Mouse (Mus musculus): ENCODE measurements around the gene Fxyd7. TPM values are rescaled to one million over a fixed set of nuclear protein-coding genes. Genes with fewer than 3 reads are reported as not detected.

Gene Fxyd7
- total and polyA plus RNA-seq, 2 experiments from 2014 or later = 0.72 TPM; not detected in 1

DNA sequence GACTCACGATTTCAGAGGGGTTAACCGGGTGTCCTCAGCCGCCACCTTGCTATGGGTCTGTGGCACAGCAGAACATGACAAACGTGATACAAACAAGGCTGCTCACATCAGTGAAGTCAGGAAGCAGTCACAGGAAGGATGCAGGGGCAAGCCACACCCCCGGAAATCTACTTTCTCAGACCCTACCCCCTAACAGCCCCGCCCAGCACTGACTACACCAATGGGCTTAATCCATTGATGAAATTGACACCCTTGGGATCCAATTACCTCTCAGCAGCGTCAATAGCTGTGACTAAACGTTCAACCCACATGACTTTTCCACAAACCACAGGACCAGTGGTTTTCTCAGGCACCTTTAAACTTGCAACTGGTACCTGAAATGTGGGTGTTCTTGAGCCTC is 22.7 kb downstream of the Fxyd7 start:
- ATAC-seq (ENCODE audit: insufficient read depth, low read depth) (no peak), DNase-seq (ENCODE audit: low spot score) (no peak)
- Histone ChIP-seq H3K27me3 (ENCODE audit: control insufficient read depth, insufficient read depth, low read length) (no peaks in the 10 kb centered on the region), H3K4me3 (ENCODE audit: low read depth, low read length) (no peak overlapping the region), H3K4me2 (ENCODE audit: low read depth, low read length) (no peak overlapping the region), H3K9ac (replicated peaks; ENCODE audit: low read depth, low read length) (no peak overlapping the region), H3K36me3 (replicated peaks; ENCODE audit: control insufficient read depth, insufficient read depth, low read length) (no peaks in the 10 kb centered on the region), H3K9me3 (replicated peaks; ENCODE audit: control insufficient read depth, low read length) (no peaks in the 10 kb centered on the region), H3K4me1 (ENCODE audit: control insufficient read depth, insufficient read depth) (no peaks in the 10 kb centered on the region), H3K27ac (ENCODE audit: low read depth) (no peak overlapping the region)
- WGBS = 65% methylated on average over 8 of the region's 8 CpGs
- TF ChIP-seq EP300 (IDR thresholded peaks at IDR 0.05; ENCODE audit: low read depth) (no peak), CTCF (IDR thresholded peaks at IDR 0.05; ENCODE audit: low read depth) (no peak)

DNA sequence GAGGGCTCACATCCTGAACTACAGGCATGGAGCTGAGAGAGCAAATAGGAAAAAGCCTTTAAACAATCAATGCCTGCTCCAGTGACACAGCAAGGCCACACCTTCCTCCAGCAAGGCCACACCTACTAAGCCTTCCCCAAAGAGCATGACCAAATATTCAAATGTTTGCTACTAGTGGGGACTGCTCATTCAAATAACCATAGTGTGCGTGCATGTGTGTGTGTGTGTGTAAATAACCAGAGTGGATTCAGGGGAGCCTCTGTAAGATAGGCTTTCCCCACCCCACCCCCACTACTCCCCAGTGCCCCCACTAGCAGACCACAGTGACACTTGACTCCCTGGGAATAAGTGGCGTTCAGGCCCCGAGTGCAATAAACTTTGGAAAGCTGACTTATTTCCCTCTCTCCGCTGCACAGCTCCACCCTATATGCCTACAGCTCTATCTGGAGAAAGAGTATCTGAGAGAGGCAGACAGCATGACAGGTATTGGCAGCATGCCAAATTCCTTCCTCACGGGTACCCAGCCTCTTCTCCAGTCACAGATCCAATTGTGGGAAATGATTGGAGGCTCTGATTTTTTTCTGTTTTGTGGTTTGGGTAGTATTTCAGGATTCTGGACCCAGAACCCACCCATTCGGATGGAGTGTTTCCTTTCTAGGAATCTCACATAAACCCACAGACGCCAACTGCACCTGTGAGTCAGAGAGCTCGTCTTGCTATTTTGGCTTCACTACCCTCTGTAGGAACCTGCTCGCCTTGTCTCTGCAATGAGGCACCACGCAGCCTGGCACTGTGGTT is 34.0 kb downstream of the Fxyd7 start:
- Histone ChIP-seq H3K9ac (replicated peaks; ENCODE audit: low read depth, low read length) (no peak overlapping the region), H3K27me3 (ENCODE audit: control insufficient read depth, insufficient read depth, low read length) (no peaks in the 10 kb centered on the region), H3K27ac (ENCODE audit: low read depth) (no peak overlapping the region), H3K36me3 (replicated peaks; ENCODE audit: control insufficient read depth, insufficient read depth, low read length) (no peaks in the 10 kb centered on the region), H3K9me3 (replicated peaks; ENCODE audit: control insufficient read depth, low read length) (no peaks in the 10 kb centered on the region), H3K4me2 (ENCODE audit: low read depth, low read length) (peak overlapping the region; percentile 8; the same call in 1 of the 2 replicates), H3K4me1 (ENCODE audit: control insufficient read depth, insufficient read depth) (peaks cover 12% of the 10 kb centered on the region; the same call in 1 of the 2 replicates), H3K4me3 (ENCODE audit: low read depth, low read length) (no peak overlapping the region)
- ATAC-seq (ENCODE audit: insufficient read depth, low read depth) (0 out of 2 replicates have a peak, but pooled peaks have one; percentile 51), DNase-seq (ENCODE audit: low spot score) (peak; percentile 56)
- 20% methylated on average over 10 of the region's 10 CpGs for WGBS
- no peak for TF ChIP-seq EP300 (IDR thresholded peaks at IDR 0.05; ENCODE audit: low read depth)

DNA sequence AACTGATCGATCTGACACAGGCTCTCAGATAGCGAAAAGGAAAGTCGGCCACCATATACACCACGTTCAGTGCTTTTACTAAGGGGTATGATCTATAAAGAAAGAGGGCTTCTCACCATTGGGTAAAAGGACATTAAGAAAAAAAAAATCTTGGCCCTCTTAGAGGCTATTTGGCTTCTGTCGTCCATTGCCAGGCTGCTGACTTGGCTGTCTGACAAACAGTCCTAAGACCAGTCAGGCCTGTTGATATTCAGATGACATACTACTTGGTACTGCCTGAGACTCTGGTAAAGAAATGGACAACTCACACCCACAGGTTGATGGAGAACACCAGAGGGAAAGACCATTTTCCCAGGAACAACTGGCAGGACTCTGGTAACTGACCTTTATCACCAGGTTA is 38.3 kb downstream of the Fxyd7 start:
- ATAC-seq (ENCODE audit: insufficient read depth, low read depth) = no peak
- Histone ChIP-seq H3K4me2 (ENCODE audit: low read depth, low read length) (no peak overlapping the region), H3K27ac (ENCODE audit: low read depth) (no peak overlapping the region), H3K27me3 (ENCODE audit: control insufficient read depth, insufficient read depth, low read length) (no peaks in the 10 kb centered on the region), H3K9ac (replicated peaks; ENCODE audit: low read depth, low read length) (no peak overlapping the region), H3K36me3 (replicated peaks; ENCODE audit: control insufficient read depth, insufficient read depth, low read length) (no peaks in the 10 kb centered on the region), H3K4me1 (ENCODE audit: control insufficient read depth, insufficient read depth) (peaks cover 12% of the 10 kb centered on the region; the same call in 1 of the 2 replicates), H3K9me3 (replicated peaks; ENCODE audit: control insufficient read depth, low read length) (no peaks in the 10 kb centered on the region), H3K4me3 (ENCODE audit: low read depth, low read length) (no peak overlapping the region)
- TF ChIP-seq EP300 (IDR thresholded peaks at IDR 0.05; ENCODE audit: low read depth) = no peak
- WGBS = 73% methylated on average over 5 of the region's 5 CpGs
- DNase-seq (ENCODE audit: low spot score) = no peak

DNA sequence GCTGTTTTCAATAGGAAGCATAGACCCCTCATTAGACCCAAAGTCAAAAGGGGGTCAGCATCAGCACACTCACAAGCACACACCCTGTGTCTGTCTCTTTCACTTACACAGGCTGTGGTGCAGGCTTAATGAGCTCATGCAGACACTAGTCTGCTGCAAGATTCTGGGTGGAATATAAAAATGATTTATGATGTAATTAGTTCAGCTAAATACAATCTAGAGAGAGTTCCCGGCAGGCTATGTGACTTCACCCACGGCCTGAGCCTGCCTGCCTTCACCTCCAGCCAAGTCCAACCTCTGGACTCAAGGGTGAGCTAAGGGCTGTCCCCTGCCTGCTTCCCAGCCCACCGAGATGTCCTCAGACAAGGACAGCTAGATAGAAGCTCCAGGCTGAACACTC is 42.4 kb downstream of the Fxyd7 start:
- Histone ChIP-seq H3K27me3 (ENCODE audit: control insufficient read depth, insufficient read depth, low read length) (no peaks in the 10 kb centered on the region), H3K9me3 (replicated peaks; ENCODE audit: control insufficient read depth, low read length) (no peaks in the 10 kb centered on the region), H3K4me3 (ENCODE audit: low read depth, low read length) (no peak overlapping the region), H3K9ac (replicated peaks; ENCODE audit: low read depth, low read length) (no peak overlapping the region), H3K27ac (ENCODE audit: low read depth) (no peak overlapping the region), H3K4me1 (ENCODE audit: control insufficient read depth, insufficient read depth) (no peaks in the 10 kb centered on the region), H3K36me3 (replicated peaks; ENCODE audit: control insufficient read depth, insufficient read depth, low read length) (no peaks in the 10 kb centered on the region), H3K4me2 (ENCODE audit: low read depth, low read length) (no peak overlapping the region)
- WGBS = 43% methylated on average over 3 of the region's 3 CpGs
- no peak for ATAC-seq (ENCODE audit: insufficient read depth, low read depth)
- no peak for DNase-seq (ENCODE audit: low spot score)
- no peak for TF ChIP-seq EP300 (IDR thresholded peaks at IDR 0.05; ENCODE audit: low read depth)
- TF ChIP-seq CTCF (IDR thresholded peaks at IDR 0.05; ENCODE audit: low read depth) = no peak

DNA sequence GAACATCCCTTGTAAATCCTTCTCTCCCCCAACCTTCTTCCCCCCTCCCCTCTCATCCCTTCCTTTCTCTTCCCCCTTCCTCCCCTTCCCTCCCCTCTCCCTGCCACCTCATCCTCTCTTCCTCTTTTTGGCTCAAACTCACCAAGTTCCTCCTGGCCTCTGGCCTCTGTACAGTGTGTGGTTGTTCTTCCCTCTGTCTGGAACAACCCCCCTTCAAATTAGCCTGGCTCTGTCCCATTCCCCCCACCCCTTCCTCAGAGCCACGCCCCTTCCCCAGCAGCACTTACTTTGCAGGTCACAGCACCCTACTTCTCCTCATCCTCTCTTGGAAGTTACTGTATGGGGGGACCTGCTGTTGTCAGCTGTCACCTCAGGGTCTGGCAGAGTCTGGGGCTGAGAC is 43.1 kb downstream of the Fxyd7 start:
- DNase-seq (ENCODE audit: low spot score) (no peak), ATAC-seq (ENCODE audit: insufficient read depth, low read depth) (no peak; the same call in 1 of the 2 replicates)
- no peak overlapping the region for H3K4me3 ChIP-seq (ENCODE audit: low read depth, low read length)
- no peak overlapping the region for H3K27ac ChIP-seq (ENCODE audit: low read depth)
- H3K9ac ChIP-seq (replicated peaks; ENCODE audit: low read depth, low read length) = no peak overlapping the region
- H3K27me3 ChIP-seq (ENCODE audit: control insufficient read depth, insufficient read depth, low read length) = no peaks in the 10 kb centered on the region
- H3K36me3 ChIP-seq (replicated peaks; ENCODE audit: control insufficient read depth, insufficient read depth, low read length) = no peaks in the 10 kb centered on the region
- no peak overlapping the region for H3K4me2 ChIP-seq (ENCODE audit: low read depth, low read length)
- TF ChIP-seq CTCF (IDR thresholded peaks at IDR 0.05; ENCODE audit: low read depth) (no peak), EP300 (IDR thresholded peaks at IDR 0.05; ENCODE audit: low read depth) (no peak)
- 58% methylated on average over 1 of the region's 1 CpGs for WGBS
- no peaks in the 10 kb centered on the region for H3K4me1 ChIP-seq (ENCODE audit: control insufficient read depth, insufficient read depth)
- no peaks in the 10 kb centered on the region for H3K9me3 ChIP-seq (replicated peaks; ENCODE audit: control insufficient read depth, low read length)

DNA sequence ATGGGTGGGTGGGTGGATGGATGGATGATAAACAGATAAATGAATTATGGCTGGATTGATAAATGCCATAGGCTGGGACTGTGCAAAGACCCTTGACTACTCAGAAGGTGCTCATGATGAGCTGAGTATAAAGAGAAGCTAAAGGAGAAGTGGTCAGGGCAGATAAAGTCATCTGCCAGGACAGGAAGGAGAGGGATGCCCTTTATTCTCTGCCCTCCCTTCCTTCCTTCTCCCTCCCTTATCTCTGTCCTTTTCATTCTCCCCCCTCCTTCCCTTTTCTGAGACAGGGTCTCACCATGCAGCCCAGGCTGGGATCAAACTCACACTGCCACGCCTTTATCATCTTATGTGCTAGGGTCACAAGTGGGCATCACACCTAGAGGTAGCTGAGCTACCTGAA is 43.5 kb downstream of the Fxyd7 start:
- WGBS = 71% methylated on average over 1 of the region's 1 CpGs
- no peak for ATAC-seq (ENCODE audit: insufficient read depth, low read depth)
- TF ChIP-seq EP300 (IDR thresholded peaks at IDR 0.05; ENCODE audit: low read depth) (no peak), CTCF (IDR thresholded peaks at IDR 0.05; ENCODE audit: low read depth) (no peak)
- DNase-seq (ENCODE audit: low spot score) = no peak
- H3K4me2 ChIP-seq (ENCODE audit: low read depth, low read length) = no peak overlapping the region
- H3K36me3 ChIP-seq (replicated peaks; ENCODE audit: control insufficient read depth, insufficient read depth, low read length) = no peaks in the 10 kb centered on the region
- H3K4me1 ChIP-seq (ENCODE audit: control insufficient read depth, insufficient read depth) = peaks cover 2% of the 10 kb centered on the region; the same call in 1 of the 2 replicates
- no peak overlapping the region for H3K27ac ChIP-seq (ENCODE audit: low read depth)
- H3K9ac ChIP-seq (replicated peaks; ENCODE audit: low read depth, low read length) = no peak overlapping the region
- H3K27me3 ChIP-seq (ENCODE audit: control insufficient read depth, insufficient read depth, low read length) = no peaks in the 10 kb centered on the region
- H3K9me3 ChIP-seq (replicated peaks; ENCODE audit: control insufficient read depth, low read length) = no peaks in the 10 kb centered on the region
- no peak overlapping the region for H3K4me3 ChIP-seq (ENCODE audit: low read depth, low read length)

All from heart, postnatal 0 days (tissue).